Mouse (Mus musculus): ENCODE data around the gene Trnt1. TPM values are rescaled to one million over a fixed set of nuclear protein-coding genes. Genes with fewer than 3 reads are reported as not detected.

The Trnt1 gene
- polyA plus RNA-seq, 1 experiment from 2014 or later = 60.7 TPM

DNA sequence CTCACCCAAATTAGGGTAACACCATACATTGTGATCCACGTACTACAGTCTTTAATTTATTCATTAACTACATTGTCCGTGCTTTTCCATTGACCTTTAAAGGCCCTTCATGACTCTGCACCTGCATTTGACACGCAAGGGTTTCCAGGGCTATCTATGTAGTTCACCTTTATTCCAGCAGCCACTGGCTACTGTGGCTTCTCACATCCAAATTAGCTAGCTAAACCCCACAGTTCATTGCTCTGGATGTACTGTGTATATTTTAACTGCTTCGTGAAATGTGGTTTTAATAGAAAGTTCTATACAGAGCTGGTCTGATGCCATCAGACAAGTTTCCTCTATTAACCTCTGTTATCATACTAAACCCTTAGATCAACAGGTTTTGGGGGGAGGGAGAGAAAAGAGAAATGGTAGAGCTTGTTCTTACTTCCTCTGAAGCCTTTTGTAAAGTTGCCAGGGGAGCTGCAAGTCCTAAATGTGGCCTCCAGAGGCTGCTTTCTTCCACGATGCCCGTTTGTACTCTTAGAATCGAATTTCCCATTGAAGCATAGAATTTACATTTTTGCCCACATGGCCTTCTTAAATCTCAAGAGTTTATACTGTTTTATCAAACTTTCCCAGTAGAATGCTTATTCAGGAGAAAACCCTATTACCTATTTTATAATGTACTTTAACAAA, 25.2 kb upstream of the Trnt1 start:
- no peak overlapping the region for H3K27ac ChIP-seq (ENCODE audit: low read depth)
- H3K4me1 ChIP-seq (replicated peaks; ENCODE audit: control insufficient read depth, insufficient read depth, low read length) = no peaks in the 10 kb centered on the region
- WGBS = 79% methylated on average over 7 of the region's 7 CpGs
- DNase-seq (ENCODE audit: low spot score) (no peak), ATAC-seq (replicated peaks; ENCODE audit: low FRiP score, low TSS enrichment, low read depth) (no peak)
- no peak overlapping the region for H3K4me3 ChIP-seq (ENCODE audit: low read depth, low read length)
- no peak overlapping the region for H3K9ac ChIP-seq (ENCODE audit: low read length)
- no peaks in the 10 kb centered on the region for H3K9me3 ChIP-seq (ENCODE audit: control insufficient read depth, low read length)
- no peaks in the 10 kb centered on the region for H3K36me3 ChIP-seq (ENCODE audit: control insufficient read depth, insufficient read depth, low read length)
- H3K4me2 ChIP-seq (ENCODE audit: low read length) = no peak overlapping the region
- H3K27me3 ChIP-seq (replicated peaks; ENCODE audit: control insufficient read depth, insufficient read depth, low read length) = no peaks in the 10 kb centered on the region

DNA sequence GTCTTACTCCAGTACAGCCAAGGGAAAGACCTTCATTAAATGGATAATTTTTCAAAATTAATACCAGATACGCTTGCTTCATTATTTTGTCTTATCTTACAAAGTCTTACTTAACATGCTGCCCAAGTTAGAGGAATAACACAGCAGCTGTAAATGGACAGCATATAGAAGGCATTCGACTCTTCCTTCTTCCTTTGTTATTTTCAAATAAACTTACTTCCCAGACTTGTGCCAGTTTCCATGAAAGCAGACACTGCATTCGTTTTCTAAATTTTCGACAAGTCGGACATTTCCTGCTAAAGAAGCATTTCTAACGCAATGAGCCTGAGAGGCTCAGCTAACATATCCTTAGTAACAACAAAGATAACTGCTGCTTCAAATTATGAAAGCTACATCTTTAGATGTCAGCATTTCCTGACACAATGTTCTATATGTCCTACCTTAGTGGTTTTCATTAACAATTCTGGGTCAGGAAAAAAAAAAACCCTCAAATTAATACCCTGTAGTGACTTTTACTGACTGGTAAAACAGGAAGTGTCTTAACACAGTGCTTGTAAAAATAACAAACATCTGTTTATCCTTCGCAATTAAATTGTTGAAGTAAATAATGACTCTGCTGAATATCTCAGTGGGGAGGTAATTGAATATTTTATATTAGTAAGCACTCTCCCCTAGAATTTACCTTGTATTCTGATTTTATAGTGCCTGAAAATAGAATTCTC, 23.1 kb upstream of the Trnt1 start:
- ATAC-seq (replicated peaks; ENCODE audit: low FRiP score, low TSS enrichment, low read depth) (no peak), DNase-seq (ENCODE audit: low spot score) (no peak)
- H3K9me3 ChIP-seq (ENCODE audit: control insufficient read depth, low read length) = no peaks in the 10 kb centered on the region
- no peak overlapping the region for H3K4me2 ChIP-seq (ENCODE audit: low read length)
- H3K36me3 ChIP-seq (ENCODE audit: control insufficient read depth, insufficient read depth, low read length) = no peaks in the 10 kb centered on the region
- H3K4me3 ChIP-seq (ENCODE audit: low read depth, low read length) = no peak overlapping the region
- no peak overlapping the region for H3K27ac ChIP-seq (ENCODE audit: low read depth)
- H3K27me3 ChIP-seq (replicated peaks; ENCODE audit: control insufficient read depth, insufficient read depth, low read length) = no peaks in the 10 kb centered on the region
- no peak overlapping the region for H3K9ac ChIP-seq (ENCODE audit: low read length)
- H3K4me1 ChIP-seq (replicated peaks; ENCODE audit: control insufficient read depth, insufficient read depth, low read length) = no peaks in the 10 kb centered on the region
- 72% methylated on average over 7 of the region's 7 CpGs for WGBS

DNA sequence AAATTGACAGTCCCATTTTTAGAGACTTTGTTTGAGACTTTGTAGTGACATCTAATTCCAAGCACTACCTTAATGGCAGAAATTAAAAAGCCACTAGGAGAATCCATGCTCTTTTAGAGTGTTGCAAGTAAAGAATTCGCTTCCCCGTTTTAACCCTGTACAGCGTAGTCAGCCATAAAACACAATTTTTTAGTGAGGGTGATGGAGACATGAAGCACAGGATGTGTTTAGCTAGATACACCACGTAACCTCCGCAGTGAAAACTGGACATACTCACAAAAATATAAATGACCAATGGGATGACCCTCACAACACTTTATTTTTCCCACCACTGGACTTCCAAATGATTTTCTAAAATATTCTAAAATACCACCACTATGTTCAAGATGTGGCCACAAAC, 21.7 kb upstream of the Trnt1 start:
- ATAC-seq (replicated peaks; ENCODE audit: low FRiP score, low TSS enrichment, low read depth) (no peak), DNase-seq (ENCODE audit: low spot score) (no peak)
- no peaks in the 10 kb centered on the region for H3K9me3 ChIP-seq (ENCODE audit: control insufficient read depth, low read length)
- no peaks in the 10 kb centered on the region for H3K27me3 ChIP-seq (replicated peaks; ENCODE audit: control insufficient read depth, insufficient read depth, low read length)
- no peak overlapping the region for H3K9ac ChIP-seq (ENCODE audit: low read length)
- no peaks in the 10 kb centered on the region for H3K4me1 ChIP-seq (replicated peaks; ENCODE audit: control insufficient read depth, insufficient read depth, low read length)
- no peak overlapping the region for H3K27ac ChIP-seq (ENCODE audit: low read depth)
- no peaks in the 10 kb centered on the region for H3K36me3 ChIP-seq (ENCODE audit: control insufficient read depth, insufficient read depth, low read length)
- WGBS = 93% methylated on average over 5 of the region's 5 CpGs
- H3K4me3 ChIP-seq (ENCODE audit: low read depth, low read length) = no peak overlapping the region
- no peak overlapping the region for H3K4me2 ChIP-seq (ENCODE audit: low read length)

DNA sequence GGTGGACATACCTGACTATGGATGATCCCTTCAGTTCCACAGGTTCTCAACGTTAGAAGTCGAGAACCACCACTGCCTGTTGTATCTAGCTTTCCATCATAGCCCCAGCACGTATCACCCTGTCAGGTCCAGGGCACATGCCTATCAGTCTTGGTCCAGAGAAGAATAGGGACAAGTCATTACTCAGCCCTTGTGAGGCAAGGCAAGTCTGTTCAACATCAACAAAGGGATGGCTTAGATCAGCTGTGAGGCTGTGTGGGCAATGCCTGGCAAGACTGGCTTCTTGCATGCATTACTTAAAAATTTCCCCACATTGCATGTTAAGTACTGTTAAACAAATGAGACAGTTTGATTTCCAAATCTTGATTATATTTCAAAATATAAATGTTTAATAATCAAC, 21.1 kb upstream of the Trnt1 start:
- WGBS = 85% methylated on average over 3 of the region's 3 CpGs
- no peak for ATAC-seq (replicated peaks; ENCODE audit: low FRiP score, low TSS enrichment, low read depth)

DNA sequence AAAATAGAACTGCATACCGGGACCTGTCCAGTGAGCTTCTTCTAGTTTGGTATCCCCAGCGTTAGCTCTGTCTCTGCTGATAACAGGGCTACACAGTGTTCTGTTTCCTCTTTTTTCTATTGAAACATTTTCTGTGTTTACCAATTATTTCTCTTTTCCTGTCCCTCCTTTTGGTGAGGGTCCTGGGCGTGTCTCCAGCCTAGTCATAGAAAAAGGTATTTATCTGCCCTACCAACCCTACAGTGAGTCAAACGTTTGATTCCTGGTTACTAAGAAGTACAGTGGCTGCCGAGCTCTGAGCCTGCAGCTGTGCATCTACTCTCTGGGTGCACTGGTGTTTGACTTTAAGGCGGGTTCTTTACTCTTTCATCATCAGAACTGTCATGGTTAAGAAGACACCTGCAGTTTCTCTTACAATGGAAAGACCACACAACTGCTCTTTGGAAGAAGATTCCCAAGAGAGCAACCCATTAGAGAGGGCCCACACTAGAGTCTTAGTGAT, 20.0 kb upstream of the Trnt1 start, which contains the start of gene Il5ra:
Gene Il5ra (minus strand): TSS at position 151 of the 502 bp plus-strand sequence.
- no peaks in the 10 kb centered on the region for H3K27me3 ChIP-seq (replicated peaks; ENCODE audit: control insufficient read depth, insufficient read depth, low read length)
- H3K36me3 ChIP-seq (ENCODE audit: control insufficient read depth, insufficient read depth, low read length) = no peaks in the 10 kb centered on the region
- H3K27ac ChIP-seq (ENCODE audit: low read depth) = no peak within 1 kb of the TSS
- ATAC-seq (replicated peaks; ENCODE audit: low FRiP score, low TSS enrichment, low read depth) = no peak
- 69% methylated on average over 6 of the region's 6 CpGs for WGBS
- H3K9ac ChIP-seq (ENCODE audit: low read length) = no peak within 1 kb of the TSS
- H3K9me3 ChIP-seq (ENCODE audit: control insufficient read depth, low read length) = no peaks in the 10 kb centered on the region
- H3K4me1 ChIP-seq (replicated peaks; ENCODE audit: control insufficient read depth, insufficient read depth, low read length) = no peaks in the 10 kb centered on the region
- DNase-seq (ENCODE audit: low spot score) = no peak
- no peak within 1 kb of the TSS for H3K4me2 ChIP-seq (ENCODE audit: low read length)
- H3K4me3 ChIP-seq (ENCODE audit: low read depth, low read length) = no peak within 1 kb of the TSS

More for the DNA sequence above, 21.1 kb upstream of the Trnt1 start:
- Histone ChIP-seq H3K9ac (ENCODE audit: low read length) (no peak overlapping the region), H3K27ac (ENCODE audit: low read depth) (no peak overlapping the region), H3K4me3 (ENCODE audit: low read depth, low read length) (no peak overlapping the region), H3K27me3 (replicated peaks; ENCODE audit: control insufficient read depth, insufficient read depth, low read length) (no peaks in the 10 kb centered on the region), H3K4me2 (ENCODE audit: low read length) (no peak overlapping the region), H3K36me3 (ENCODE audit: control insufficient read depth, insufficient read depth, low read length) (no peaks in the 10 kb centered on the region), H3K9me3 (ENCODE audit: control insufficient read depth, low read length) (no peaks in the 10 kb centered on the region), H3K4me1 (replicated peaks; ENCODE audit: control insufficient read depth, insufficient read depth, low read length) (no peaks in the 10 kb centered on the region)
- no peak for DNase-seq (ENCODE audit: low spot score)

DNA sequence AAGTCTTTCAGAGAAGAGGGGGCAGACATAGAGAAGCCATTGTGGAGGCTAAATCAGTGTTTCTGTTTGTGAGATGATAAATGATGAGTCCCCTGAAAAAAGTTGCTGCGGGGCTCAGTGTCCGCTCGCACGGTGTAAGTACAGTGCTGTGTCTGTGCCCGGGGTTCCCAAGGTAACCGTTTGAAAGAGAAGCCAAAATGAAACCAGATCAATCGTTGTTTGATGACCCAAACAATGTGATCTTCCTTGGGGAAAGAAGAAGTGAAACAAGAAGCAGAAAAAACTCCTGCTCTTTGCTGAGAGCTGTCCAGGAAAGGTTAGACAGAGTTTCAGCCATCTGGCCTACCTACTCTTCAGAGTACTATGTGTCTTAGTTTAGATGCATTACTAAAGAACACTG, 18.6 kb upstream of the Trnt1 start:
- no peak for ATAC-seq (replicated peaks; ENCODE audit: low FRiP score, low TSS enrichment, low read depth)
- Histone ChIP-seq H3K4me1 (replicated peaks; ENCODE audit: control insufficient read depth, insufficient read depth, low read length) (no peaks in the 10 kb centered on the region), H3K27ac (ENCODE audit: low read depth) (no peak overlapping the region), H3K4me2 (ENCODE audit: low read length) (no peak overlapping the region), H3K4me3 (ENCODE audit: low read depth, low read length) (no peak overlapping the region), H3K27me3 (replicated peaks; ENCODE audit: control insufficient read depth, insufficient read depth, low read length) (no peaks in the 10 kb centered on the region), H3K9me3 (ENCODE audit: control insufficient read depth, low read length) (no peaks in the 10 kb centered on the region), H3K9ac (ENCODE audit: low read length) (no peak overlapping the region), H3K36me3 (ENCODE audit: control insufficient read depth, insufficient read depth, low read length) (no peaks in the 10 kb centered on the region)
- 85% methylated on average over 7 of the region's 7 CpGs for WGBS
- DNase-seq (ENCODE audit: low spot score) = no peak

DNA sequence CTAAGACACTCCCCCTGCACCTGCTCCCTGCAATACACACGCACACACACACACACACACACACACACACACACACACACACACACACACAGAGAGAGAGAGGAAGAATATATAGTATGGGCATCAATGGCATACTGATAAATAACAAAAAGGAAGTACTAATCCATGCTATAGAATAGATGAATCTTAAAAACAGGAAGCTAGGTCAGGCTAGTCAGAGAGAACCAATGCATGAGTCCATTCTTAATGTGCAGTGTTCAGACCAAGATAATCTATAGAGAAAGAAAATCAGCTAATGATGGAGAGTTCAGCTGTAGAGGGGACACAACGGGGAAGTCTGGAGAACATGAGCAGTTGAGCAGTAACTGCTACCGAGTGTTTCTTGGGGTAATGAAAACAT, 10.6 kb upstream of the Trnt1 start:
- H3K27ac ChIP-seq (ENCODE audit: low read depth) = no peak overlapping the region
- 73% methylated on average over 3 of the region's 3 CpGs for WGBS
- H3K4me1 ChIP-seq (replicated peaks; ENCODE audit: control insufficient read depth, insufficient read depth, low read length) = no peaks in the 10 kb centered on the region
- H3K4me2 ChIP-seq (ENCODE audit: low read length) = no peak overlapping the region
- H3K9me3 ChIP-seq (ENCODE audit: control insufficient read depth, low read length) = no peaks in the 10 kb centered on the region
- no peaks in the 10 kb centered on the region for H3K36me3 ChIP-seq (ENCODE audit: control insufficient read depth, insufficient read depth, low read length)
- ATAC-seq (replicated peaks; ENCODE audit: low FRiP score, low TSS enrichment, low read depth) = no peak
- no peaks in the 10 kb centered on the region for H3K27me3 ChIP-seq (replicated peaks; ENCODE audit: control insufficient read depth, insufficient read depth, low read length)
- no peak for DNase-seq (ENCODE audit: low spot score)
- no peak overlapping the region for H3K9ac ChIP-seq (ENCODE audit: low read length)
- H3K4me3 ChIP-seq (ENCODE audit: low read depth, low read length) = no peak overlapping the region

DNA sequence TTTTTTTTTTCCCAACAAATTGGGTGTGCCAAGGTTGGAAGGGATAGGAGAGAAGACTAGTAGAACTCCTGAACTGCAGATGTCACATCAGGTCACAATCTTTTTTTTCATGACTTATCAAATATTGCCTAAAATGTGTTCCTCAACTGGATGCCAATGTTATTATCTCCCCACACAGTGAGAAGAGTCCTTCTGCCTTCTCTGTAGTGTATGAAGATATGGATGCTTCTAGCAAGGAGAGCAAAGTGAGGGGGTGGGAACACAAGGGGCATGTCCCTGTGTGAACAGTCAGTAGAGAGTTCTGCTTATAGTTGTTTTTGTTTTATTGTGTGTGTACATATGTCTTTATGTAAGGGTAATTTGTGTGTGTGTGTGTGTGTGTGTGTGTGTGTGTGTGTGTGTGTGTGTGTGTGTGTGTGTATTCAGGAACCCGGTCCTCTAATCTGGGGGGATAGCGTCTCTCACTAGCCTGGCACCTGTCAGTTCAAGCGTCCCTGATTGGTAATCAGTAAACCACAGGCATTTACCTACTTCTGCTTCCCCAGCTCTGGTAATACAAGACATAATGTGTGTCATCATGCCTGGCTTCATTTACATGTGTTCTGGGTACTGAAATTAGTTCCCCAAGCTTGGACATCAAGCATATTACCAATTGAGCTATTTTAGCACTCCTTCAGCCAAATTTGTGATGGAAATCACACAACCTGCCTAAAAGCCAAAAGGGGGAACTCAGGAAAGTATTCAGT, 8.3 kb upstream of the Trnt1 start:
- Histone ChIP-seq H3K27me3 (replicated peaks; ENCODE audit: control insufficient read depth, insufficient read depth, low read length) (no peaks in the 10 kb centered on the region), H3K9ac (ENCODE audit: low read length) (no peak overlapping the region), H3K4me1 (replicated peaks; ENCODE audit: control insufficient read depth, insufficient read depth, low read length) (no peaks in the 10 kb centered on the region), H3K4me2 (ENCODE audit: low read length) (no peak overlapping the region), H3K36me3 (ENCODE audit: control insufficient read depth, insufficient read depth, low read length) (no peaks in the 10 kb centered on the region), H3K4me3 (ENCODE audit: low read depth, low read length) (no peak overlapping the region), H3K9me3 (ENCODE audit: control insufficient read depth, low read length) (no peaks in the 10 kb centered on the region), H3K27ac (ENCODE audit: low read depth) (no peak overlapping the region)
- ATAC-seq (replicated peaks; ENCODE audit: low FRiP score, low TSS enrichment, low read depth) (no peak), DNase-seq (ENCODE audit: low spot score) (no peak)
- 90% methylated on average over 3 of the region's 3 CpGs for WGBS
